Mouse (Mus musculus) stomach, postnatal 0 days (tissue): ENCODE data around the gene F2rl3. TPM values are rescaled to one million over a fixed set of nuclear protein-coding genes. Genes with fewer than 3 reads are reported as not detected.
A peak's percentile ranks its signal among the peaks of the same experiment; 100 is the strongest.

Experiments used
- ATAC-seq: fragments of 200-750 bp; cut with Nextera tagmentation; 2 replicates; pipeline ENCODE4 v1.8.0; 2017; ENCODE audit not compliant: low FRiP score, low TSS enrichment
- DNase-seq: peaks from one replicate; pipeline ENCODE4 v3.0.0-alpha.2; 2016; ENCODE audit warnings: low spot score
- H3K27ac ChIP-seq: fragments of 300-500 bp; sonication (generic); replicated peaks from 2 replicates; pipeline ENCODE4 v1.5.1; 2014; ENCODE audit warnings: mild to moderate bottlenecking, control low read depth
- H3K27me3 ChIP-seq: fragments of 300-500 bp; sonication (generic); 2 replicates; pipeline ENCODE4 v1.6.1; 2014; ENCODE audit warnings: low read length; ENCODE audit not compliant: control insufficient read depth, insufficient read depth
- H3K36me3 ChIP-seq: fragments of 300-500 bp; sonication (generic); 2 replicates; pipeline ENCODE4 v1.6.1; 2014; ENCODE audit warnings: low read length, mixed read lengths; ENCODE audit not compliant: control insufficient read depth, insufficient read depth
- H3K4me1 ChIP-seq: fragments of 300-500 bp; sonication (generic); replicated peaks from 2 replicates; pipeline ENCODE4 v1.6.1; 2014; ENCODE audit warnings: antibody characterized with exemption; ENCODE audit not compliant: control insufficient read depth, insufficient read depth
- H3K4me2 ChIP-seq: fragments of 300-500 bp; sonication (generic); replicated peaks from 2 replicates; pipeline ENCODE4 v1.6.1; 2014; ENCODE audit warnings: low read depth, mild to moderate bottlenecking, control low read depth, moderate library complexity
- H3K4me3 ChIP-seq: fragments of 300-500 bp; sonication (generic); 2 replicates; pipeline ENCODE4 v1.5.1; 2014; ENCODE audit warnings: low read depth, low read length, control low read depth
- H3K9ac ChIP-seq: fragments of 300-500 bp; sonication (generic); 2 replicates; pipeline ENCODE4 v1.6.1; 2014; ENCODE audit warnings: mild to moderate bottlenecking, low read length, control low read depth, mixed read lengths
- H3K9me3 ChIP-seq: fragments of 300-500 bp; sonication (generic); 2 replicates; pipeline ENCODE4 v1.6.1; 2016; ENCODE audit warnings: low read length; ENCODE audit not compliant: control insufficient read depth
- CTCF ChIP-seq: IDR thresholded peaks from 2 replicates; pipeline ENCODE4 v1.5.1; 2016; ENCODE audit warnings: antibody characterized with exemption, low read depth, mild to moderate bottlenecking, moderate library complexity
- EP300 ChIP-seq: optimal IDR thresholded peaks from 2 replicates; pipeline ENCODE3; 2016; ENCODE audit warnings: antibody characterized with exemption
- WGBS: fragments of 180-500 bp; shearing (Covaris S2); extraction: QIAGEN DNeasy Blood & Tissue Kit; methylation state at CpG from one replicate; pipeline ENCODE4 v1.1.7; 2014; 5-methylcytosine and 5-hydroxymethylcytosine counted together
- polyA plus RNA-seq: library from polyadenylated mRNA; unstranded; fragments of >200 nt; fragmentation: Nextera tagmentation; extraction: Ambion mirVana; gene quantifications from 2 replicates; pipeline ENCODE4 v1.2.1, GENCODE M21; 2015

The F2rl3 gene
- polyA plus RNA-seq, result 1.4 and 1.6 TPM in 2 replicates

GRCm38 (mm10) chr8:72761322-72762051 is at the start of gene F2rl3:
TSS of gene F2rl3 (plus strand) at chr8:72761880.
- Histone ChIP-seq H3K4me1 (no peaks in the 10 kb centered on the region), H3K4me3 (no peak within 1 kb of the TSS), H3K27ac (no peak within 1 kb of the TSS; the same call in 1 of the 2 replicates), H3K9ac (no peak within 1 kb of the TSS), H3K27me3 (no peaks in the 10 kb centered on the region), H3K4me2 (no peak within 1 kb of the TSS), H3K36me3 (peaks cover 10% of the 10 kb centered on the region), H3K9me3 (no peaks in the 10 kb centered on the region)
- 69% methylated on average over 7 of the region's 7 CpGs for WGBS
- TF ChIP-seq CTCF, result no peak
- TF ChIP-seq EP300, result no peak
- ATAC-seq (no peak), DNase-seq (peak; percentile 11)

GRCm38 (mm10) chr8:72712569-72712968 is 49.1 kb upstream of the F2rl3 start:
- H3K27ac ChIP-seq, result no peak overlapping the region
- DNase-seq (no peak), ATAC-seq (no peak)
- no peak for TF ChIP-seq CTCF
- no peak for TF ChIP-seq EP300
- no peaks in the 10 kb centered on the region for H3K4me1 ChIP-seq
- no peaks in the 10 kb centered on the region for H3K9me3 ChIP-seq
- WGBS, result 63% methylated on average over 6 of the region's 6 CpGs
- H3K4me2 ChIP-seq, result no peak overlapping the region
- no peaks in the 10 kb centered on the region for H3K27me3 ChIP-seq
- H3K4me3 ChIP-seq, result no peak overlapping the region
- no peaks in the 10 kb centered on the region for H3K36me3 ChIP-seq
- H3K9ac ChIP-seq, result no peak overlapping the region

DNA sequence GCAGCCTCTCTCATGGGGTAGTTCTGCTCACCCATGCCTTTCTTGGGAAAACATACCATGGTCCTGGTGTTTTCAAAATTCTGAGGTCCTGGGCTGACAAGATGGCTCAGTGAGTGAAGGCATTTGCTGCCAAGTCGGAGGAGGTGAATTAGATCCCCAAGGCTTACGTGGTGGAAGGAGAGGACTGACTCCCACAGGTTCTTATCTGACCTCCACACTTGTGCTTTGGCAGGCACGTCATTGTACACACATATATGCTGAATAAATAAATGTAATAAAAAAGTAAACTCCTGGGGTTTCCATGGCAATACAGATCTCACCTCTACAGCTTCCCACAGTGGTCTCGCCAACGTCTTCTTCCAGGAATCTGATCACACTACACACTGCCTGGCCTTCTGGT is 45.1 kb upstream of the F2rl3 start:
- no peak overlapping the region for H3K4me3 ChIP-seq
- 62% methylated on average over 5 of the region's 5 CpGs for WGBS
- peak; percentile 29; the same call in 1 of the 2 replicates for ATAC-seq

DNA sequence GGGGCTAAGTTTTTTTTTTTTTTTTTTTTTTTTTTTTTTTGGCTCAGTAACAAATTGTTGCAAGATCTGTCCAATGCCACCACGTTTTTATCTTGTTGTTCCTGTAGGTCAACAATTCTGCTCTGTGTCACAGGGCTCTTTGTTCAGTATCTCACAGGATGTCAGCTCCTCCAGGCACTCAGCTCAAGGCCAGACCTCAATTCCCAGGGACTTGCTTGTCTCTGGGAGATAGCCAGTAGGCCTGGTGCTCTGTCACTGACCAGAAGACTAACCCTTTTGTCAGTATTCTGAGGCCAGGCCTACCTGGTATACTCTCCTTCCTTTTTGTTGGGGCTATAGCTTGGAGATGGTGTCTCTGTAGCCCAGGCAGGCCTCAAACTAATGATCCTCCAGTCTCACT is 41.1 kb upstream of the F2rl3 start:
- ATAC-seq, result no peak
- WGBS, result 16% methylated on average over 1 of the region's 1 CpGs
- no peak overlapping the region for H3K4me2 ChIP-seq
- peaks cover 5% of the 10 kb centered on the region; the same call in 1 of the 2 replicates for H3K36me3 ChIP-seq
- DNase-seq, result no peak
- H3K27ac ChIP-seq, result no peak overlapping the region
- no peak overlapping the region for H3K9ac ChIP-seq
- no peaks in the 10 kb centered on the region for H3K9me3 ChIP-seq
- no peak for TF ChIP-seq EP300
- no peak for TF ChIP-seq CTCF
- no peaks in the 10 kb centered on the region for H3K4me1 ChIP-seq
- no peak overlapping the region for H3K4me3 ChIP-seq
- H3K27me3 ChIP-seq, result no peaks in the 10 kb centered on the region

More for the DNA sequence above, 45.1 kb upstream of the F2rl3 start:
- H3K4me2 ChIP-seq, result no peak overlapping the region
- TF ChIP-seq EP300, result no peak
- TF ChIP-seq CTCF, result no peak
- H3K36me3 ChIP-seq, result no peaks in the 10 kb centered on the region
- H3K4me1 ChIP-seq, result no peaks in the 10 kb centered on the region
- H3K27ac ChIP-seq, result no peak overlapping the region
- H3K9me3 ChIP-seq, result no peaks in the 10 kb centered on the region
- no peaks in the 10 kb centered on the region for H3K27me3 ChIP-seq
- H3K9ac ChIP-seq, result no peak overlapping the region
- no peak for DNase-seq

GRCm38 (mm10) chr8:72722769-72723650 is 38.7 kb upstream of the F2rl3 start, which contains the start of gene Sin3b:
TSS of gene Sin3b (plus strand) at chr8:72723285.
- peak within 1 kb of the TSS; percentile 59 for H3K4me2 ChIP-seq
- H3K4me3 ChIP-seq, result peak within 1 kb of the TSS; percentile 95
- H3K36me3 ChIP-seq, result peaks cover 20% of the 10 kb centered on the region
- TF ChIP-seq EP300 (no peak), CTCF (peak; percentile 13; the same call in 1 of the 2 replicates)
- H3K27ac ChIP-seq, result 0 out of 2 replicates have a peak within 1 kb of the TSS, but pooled peaks have one; percentile 53
- 14% methylated on average over 56 of the region's 56 CpGs for WGBS
- DNase-seq (peak; percentile 96), ATAC-seq (peak; percentile 98)
- H3K27me3 ChIP-seq, result no peaks in the 10 kb centered on the region
- H3K9me3 ChIP-seq, result no peaks in the 10 kb centered on the region
- peak within 1 kb of the TSS; percentile 97 for H3K9ac ChIP-seq
- no peaks in the 10 kb centered on the region for H3K4me1 ChIP-seq
